Mouse (Mus musculus) heart, embryonic 16.5 days (tissue): ENCODE results near the gene Esrra. TPM values are rescaled to one million over a fixed set of nuclear protein-coding genes. Genes with fewer than 3 reads are reported as not detected.
A peak's percentile ranks its signal among the peaks of the same experiment; 100 is the strongest.

Source experiments
- ATAC-seq: fragments of 200-750 bp; cut with Nextera tagmentation; replicated peaks from 2 replicates; pipeline ENCODE4 v1.8.0; 2017; ENCODE audit warnings: moderate number of reproducible peaks; ENCODE audit not compliant: insufficient read depth, low FRiP score; ENCODE audit errors: extremely low read depth
- H3K27ac ChIP-seq: fragments of 300-500 bp; sonication (generic); 2 replicates; pipeline ENCODE4 v1.5.1; 2014; ENCODE audit warnings: mild to moderate bottlenecking, low read length, control low read depth, moderate library complexity
- H3K27me3 ChIP-seq: fragments of 300-500 bp; sonication (generic); 2 replicates; pipeline ENCODE4 v1.6.1; 2014; ENCODE audit warnings: low read length, mixed read lengths; ENCODE audit not compliant: control insufficient read depth, insufficient read depth
- H3K36me3 ChIP-seq: fragments of 300-500 bp; sonication (generic); 2 replicates; pipeline ENCODE4 v1.6.1; 2014; ENCODE audit not compliant: control insufficient read depth, insufficient read depth
- H3K4me1 ChIP-seq: fragments of 300-500 bp; sonication (generic); 2 replicates; pipeline ENCODE4 v1.6.1; 2014; ENCODE audit warnings: low read length, mixed read lengths; ENCODE audit not compliant: control insufficient read depth, insufficient read depth
- H3K4me2 ChIP-seq: fragments of 300-500 bp; sonication (generic); 2 replicates; pipeline ENCODE4 v1.6.1; 2014; ENCODE audit warnings: low read depth, mild to moderate bottlenecking, control low read depth, low read length
- H3K4me3 ChIP-seq: fragments of 300-500 bp; sonication (generic); 2 replicates; pipeline ENCODE4 v1.5.1; 2014; ENCODE audit warnings: mild to moderate bottlenecking, control low read depth, low read length
- H3K9ac ChIP-seq: fragments of 300-500 bp; sonication (generic); 2 replicates; pipeline ENCODE4 v1.6.1; 2014; ENCODE audit warnings: low read length, control low read depth
- H3K9me3 ChIP-seq: fragments of 300-500 bp; sonication (generic); replicated peaks from 2 replicates; pipeline ENCODE4 v1.6.1; 2016; ENCODE audit warnings: low read length; ENCODE audit not compliant: control insufficient read depth
- WGBS: fragments of 180-500 bp; shearing (Covaris S2); extraction: QIAGEN DNeasy Blood & Tissue Kit; methylation state at CpG from one replicate; pipeline ENCODE4 v1.1.7; 2014; 5-methylcytosine and 5-hydroxymethylcytosine counted together
- polyA plus RNA-seq: library from polyadenylated mRNA; unstranded; fragments of >200 nt; fragmentation: Nextera tagmentation; extraction: Ambion mirVana; gene quantifications from 2 replicates; pipeline ENCODE4 v1.2.1, GENCODE M21; 2015

Gene Esrra
- polyA plus RNA-seq, 1 experiment from 2014 or later, result 43.4 TPM

DNA sequence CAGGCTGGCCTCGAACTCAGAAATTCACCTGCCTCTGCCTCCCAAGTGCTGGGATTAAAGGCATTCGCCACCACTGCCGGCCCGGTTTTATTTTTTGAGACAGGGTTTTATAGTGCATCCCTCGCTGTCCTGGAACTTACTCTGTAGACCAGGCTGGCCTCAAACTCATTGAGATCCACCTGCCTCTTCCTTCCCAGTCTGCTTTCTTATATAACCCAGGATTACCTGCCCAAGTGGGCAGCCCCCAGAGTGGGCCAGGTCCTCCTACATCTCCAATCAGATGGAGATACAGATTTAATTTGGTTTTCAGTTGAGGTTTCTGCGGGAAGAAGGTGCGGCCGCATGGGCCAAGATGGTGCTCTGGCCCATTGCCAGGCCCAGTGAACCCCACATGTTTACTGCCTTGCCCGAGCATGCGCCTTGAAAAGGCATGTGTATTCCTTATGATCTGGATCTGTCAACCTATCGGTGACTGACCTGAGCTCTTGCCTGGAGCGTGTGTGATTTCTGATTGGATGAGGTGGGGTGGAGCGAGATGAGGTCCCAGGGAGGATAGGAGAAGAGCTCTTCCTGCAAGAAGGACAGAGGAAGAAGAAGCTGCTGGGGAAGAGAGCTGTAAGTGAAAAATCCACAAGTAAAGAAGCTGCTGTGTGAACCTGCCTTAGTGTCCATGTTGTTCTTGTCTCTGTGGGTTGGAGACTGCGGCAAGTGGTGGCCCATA lies 27.7 kb downstream of the Esrra start:
- no peaks in the 10 kb centered on the region for H3K27me3 ChIP-seq
- no peak overlapping the region for H3K4me2 ChIP-seq
- 90% methylated on average over 14 of the region's 14 CpGs for WGBS
- no peaks in the 10 kb centered on the region for H3K4me1 ChIP-seq
- no peak overlapping the region for H3K27ac ChIP-seq
- H3K4me3 ChIP-seq, result no peak overlapping the region
- no peaks in the 10 kb centered on the region for H3K36me3 ChIP-seq
- no peak overlapping the region for H3K9ac ChIP-seq
- ATAC-seq, result no peak
- H3K9me3 ChIP-seq, result no peaks in the 10 kb centered on the region

DNA sequence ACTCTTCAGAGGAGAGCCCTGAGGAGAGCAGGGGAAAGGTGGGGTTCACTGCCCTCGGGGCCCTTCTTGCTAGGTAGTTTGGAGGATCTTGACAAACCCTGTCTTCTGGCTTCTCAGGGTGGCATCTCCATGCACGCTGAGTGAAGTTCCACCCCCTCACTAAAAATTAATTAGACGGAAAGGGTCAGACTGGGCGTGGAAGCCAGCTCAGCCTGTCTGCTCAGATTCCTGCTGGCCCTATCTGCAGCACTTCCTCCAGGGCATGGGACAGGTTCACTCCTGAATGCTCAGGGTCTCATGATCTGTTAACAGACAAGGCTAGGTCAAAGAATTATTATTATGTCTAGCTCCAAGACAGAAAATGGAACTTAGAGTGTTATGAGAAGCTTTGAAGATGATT lies 29.1 kb downstream of the Esrra start:
- no peak overlapping the region for H3K9ac ChIP-seq
- WGBS, result 55% methylated on average over 4 of the region's 4 CpGs
- no peaks in the 10 kb centered on the region for H3K9me3 ChIP-seq
- ATAC-seq, result no peak
- no peak overlapping the region for H3K4me3 ChIP-seq
- H3K4me1 ChIP-seq, result no peaks in the 10 kb centered on the region
- no peaks in the 10 kb centered on the region for H3K36me3 ChIP-seq
- H3K4me2 ChIP-seq, result no peak overlapping the region
- no peaks in the 10 kb centered on the region for H3K27me3 ChIP-seq
- H3K27ac ChIP-seq, result no peak overlapping the region

GRCm38 (mm10) chr19:6877965-6878364 lies 43.6 kb downstream of the Esrra start:
- no peak for ATAC-seq
- H3K27ac ChIP-seq, result no peak overlapping the region
- H3K9ac ChIP-seq, result no peak overlapping the region
- H3K36me3 ChIP-seq, result no peaks in the 10 kb centered on the region
- no peaks in the 10 kb centered on the region for H3K27me3 ChIP-seq
- no peaks in the 10 kb centered on the region for H3K9me3 ChIP-seq
- H3K4me1 ChIP-seq, result no peaks in the 10 kb centered on the region
- no peak overlapping the region for H3K4me3 ChIP-seq
- no peak overlapping the region for H3K4me2 ChIP-seq
- WGBS, result 83% methylated on average over 4 of the region's 4 CpGs

DNA sequence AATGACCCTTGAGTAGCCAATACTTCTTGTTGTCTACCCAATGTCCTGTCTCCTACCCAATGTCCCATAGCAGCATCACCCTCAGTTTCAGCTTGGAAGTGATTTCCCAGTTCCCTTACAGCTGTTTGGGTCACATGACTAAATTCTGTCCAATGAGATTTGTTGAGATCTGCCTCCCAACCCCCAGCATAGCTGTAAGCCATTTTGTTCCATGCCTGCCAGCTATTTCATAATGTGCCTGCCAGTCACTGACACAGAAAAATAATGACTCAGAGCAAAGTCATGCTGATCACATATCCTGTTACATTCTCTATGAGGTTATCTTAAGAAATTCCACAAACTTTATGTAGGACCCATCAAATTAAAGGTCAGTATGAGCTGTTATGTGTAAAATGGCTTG lies 44.8 kb downstream of the Esrra start:
- Histone ChIP-seq H3K36me3 (no peaks in the 10 kb centered on the region), H3K4me1 (no peaks in the 10 kb centered on the region), H3K9ac (no peak overlapping the region), H3K27me3 (no peaks in the 10 kb centered on the region), H3K4me2 (no peak overlapping the region), H3K9me3 (no peaks in the 10 kb centered on the region), H3K27ac (no peak overlapping the region), H3K4me3 (no peak overlapping the region)
- ATAC-seq, result no peak

GRCm38 (mm10) chr19:6875834-6876233 lies 45.8 kb downstream of the Esrra start:
- 79% methylated on average over 6 of the region's 6 CpGs for WGBS
- no peaks in the 10 kb centered on the region for H3K36me3 ChIP-seq
- H3K4me3 ChIP-seq, result no peak overlapping the region
- no peak overlapping the region for H3K4me2 ChIP-seq
- no peak overlapping the region for H3K9ac ChIP-seq
- H3K27me3 ChIP-seq, result no peaks in the 10 kb centered on the region
- no peaks in the 10 kb centered on the region for H3K4me1 ChIP-seq
- H3K27ac ChIP-seq, result no peak overlapping the region
- no peak for ATAC-seq
- no peaks in the 10 kb centered on the region for H3K9me3 ChIP-seq

DNA sequence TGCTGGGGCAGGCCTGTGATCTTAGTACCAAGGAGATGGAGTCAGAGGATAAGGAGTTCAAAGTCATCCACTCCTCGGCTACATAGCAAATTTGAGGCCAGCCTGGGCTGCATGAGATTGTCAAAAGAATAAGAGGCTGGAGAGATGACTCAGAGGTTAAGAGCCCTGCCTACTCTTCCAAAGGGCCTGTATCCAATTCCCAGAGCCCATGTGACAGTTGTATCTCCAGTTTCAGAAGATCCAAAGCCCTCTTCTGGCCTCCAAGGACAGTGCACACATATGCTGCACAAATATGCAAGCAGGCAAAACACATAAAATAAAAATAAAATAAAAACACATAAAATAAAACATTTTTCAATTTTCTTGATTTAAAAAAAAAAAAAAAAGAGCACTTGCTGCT lies 47.4 kb downstream of the Esrra start:
- no peak overlapping the region for H3K4me2 ChIP-seq
- H3K9me3 ChIP-seq, result no peaks in the 10 kb centered on the region
- no peaks in the 10 kb centered on the region for H3K36me3 ChIP-seq
- peaks cover 2% of the 10 kb centered on the region; the same call in 1 of the 2 replicates for H3K4me1 ChIP-seq
- H3K4me3 ChIP-seq, result no peak overlapping the region
- no peak overlapping the region for H3K27ac ChIP-seq
- no peaks in the 10 kb centered on the region for H3K27me3 ChIP-seq
- no peak for ATAC-seq
- no peak overlapping the region for H3K9ac ChIP-seq
- 71% methylated on average over 1 of the region's 1 CpGs for WGBS

DNA sequence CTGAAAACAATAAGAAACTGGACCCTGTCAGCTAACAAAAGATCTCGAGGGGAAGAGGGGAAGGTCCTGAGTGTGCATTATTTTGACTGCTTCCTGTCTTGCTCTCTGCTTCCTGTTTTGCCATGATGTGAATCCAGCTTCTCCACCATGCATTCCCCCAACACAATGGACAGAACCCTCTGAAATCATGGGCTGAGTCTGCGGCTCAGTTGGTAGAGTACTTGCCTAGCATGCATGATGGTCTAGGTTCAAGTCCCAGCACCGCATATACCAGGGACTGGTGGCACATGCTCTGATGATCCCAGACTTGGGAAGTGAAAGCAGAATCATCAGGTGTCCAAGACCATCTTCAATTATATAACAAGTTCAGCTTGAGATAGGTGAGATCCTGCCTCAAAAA lies 48.9 kb downstream of the Esrra start:
- peaks cover 3% of the 10 kb centered on the region; the same call in 1 of the 2 replicates for H3K4me1 ChIP-seq
- no peaks in the 10 kb centered on the region for H3K36me3 ChIP-seq
- no peak overlapping the region for H3K4me3 ChIP-seq
- no peak overlapping the region for H3K27ac ChIP-seq
- no peak for ATAC-seq
- H3K4me2 ChIP-seq, result no peak overlapping the region
- no peaks in the 10 kb centered on the region for H3K27me3 ChIP-seq
- 69% methylated on average over 3 of the region's 3 CpGs for WGBS
- H3K9me3 ChIP-seq, result no peaks in the 10 kb centered on the region
- H3K9ac ChIP-seq, result no peak overlapping the region

- ATAC-seq, result no peak
- no peak overlapping the region for H3K9ac ChIP-seq
- 54% methylated on average over 5 of the region's 5 CpGs for WGBS
- H3K4me3 ChIP-seq, result no peak overlapping the region
- no peak overlapping the region for H3K4me2 ChIP-seq
- H3K27ac ChIP-seq, result no peak overlapping the region
- no peaks in the 10 kb centered on the region for H3K36me3 ChIP-seq
- no peaks in the 10 kb centered on the region for H3K9me3 ChIP-seq
- no peaks in the 10 kb centered on the region for H3K27me3 ChIP-seq
- peaks cover 3% of the 10 kb centered on the region; the same call in 1 of the 2 replicates for H3K4me1 ChIP-seq
These were observed 49.9 kb downstream of the Esrra start for GRCm38 (mm10) chr19:6871574-6872271.

DNA sequence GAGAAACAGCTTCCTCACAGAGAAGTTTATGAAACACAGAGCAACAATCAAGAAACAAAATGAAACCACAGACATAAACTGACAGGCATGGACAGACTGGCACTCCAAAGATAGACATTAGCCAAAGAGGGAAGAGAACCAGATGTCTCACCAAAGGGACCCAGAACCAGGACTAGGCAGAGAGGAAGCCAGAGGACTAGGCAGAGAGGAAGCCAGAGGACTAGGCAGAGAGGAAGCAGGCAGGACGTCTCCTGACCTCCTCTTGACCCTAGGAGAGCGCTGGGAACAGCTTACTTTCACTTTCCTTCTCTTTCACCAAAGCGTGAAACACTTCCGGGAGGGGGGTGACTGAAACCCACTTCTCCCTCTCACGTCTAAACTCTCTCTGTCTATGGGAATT lies 52.3 kb downstream of the Esrra start:
- WGBS, result 4% methylated on average over 5 of the region's 5 CpGs
- peak; percentile 63; the same call in 1 of the 2 replicates for ATAC-seq
- H3K4me3 ChIP-seq, result peak overlapping the region; percentile 48

More for the DNA sequence above, 52.3 kb downstream of the Esrra start:
- H3K4me2 ChIP-seq, result peak overlapping the region; percentile 69
- H3K9ac ChIP-seq, result peak overlapping the region; percentile 68
- no peaks in the 10 kb centered on the region for H3K36me3 ChIP-seq
- peaks cover 3% of the 10 kb centered on the region; the same call in 1 of the 2 replicates for H3K4me1 ChIP-seq
- H3K9me3 ChIP-seq, result no peaks in the 10 kb centered on the region
- H3K27ac ChIP-seq, result peak overlapping the region; percentile 63
- H3K27me3 ChIP-seq, result no peaks in the 10 kb centered on the region
